Mouse (Mus musculus): ENCODE data around the gene B4galt3.
A peak's percentile ranks its signal among the peaks of the same experiment; 100 is the strongest.
"Not testable (repeated sequence)": the region's sequence is repeated elsewhere in the genome, so short reads cannot be mapped to it uniquely, and the experiment has no call there.

B4galt3 gene

GRCm38 (mm10) chr1:171241952-171242351 lies 28.2 kb upstream of the B4galt3 start:
- DNase-seq, result not testable (repeated sequence)

DNA sequence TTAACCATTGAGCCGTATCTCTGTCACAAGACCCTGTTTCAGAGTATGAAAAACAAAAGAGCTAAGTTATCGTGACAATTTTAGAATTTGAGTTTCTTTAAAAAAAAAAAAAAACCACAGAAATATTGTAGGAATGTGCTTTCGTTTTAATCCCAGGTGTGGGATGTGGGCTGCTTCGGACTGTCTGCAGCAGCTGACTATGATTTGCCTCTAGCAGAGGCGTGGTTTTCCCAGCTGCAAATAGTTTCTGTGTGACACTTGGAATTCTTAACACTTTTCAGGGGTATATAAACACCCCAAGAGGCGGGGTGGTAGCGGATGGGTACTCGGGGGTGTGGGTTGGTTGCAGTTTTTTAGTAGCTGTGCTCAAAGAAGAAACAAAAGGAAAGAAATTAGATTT lies 24.8 kb upstream of the B4galt3 start:
- no peak for DNase-seq

- peak; percentile 99 for DNase-seq
These were observed 23.2 kb upstream of the B4galt3 start for GRCm38 (mm10) chr1:171246709-171247452.

DNA sequence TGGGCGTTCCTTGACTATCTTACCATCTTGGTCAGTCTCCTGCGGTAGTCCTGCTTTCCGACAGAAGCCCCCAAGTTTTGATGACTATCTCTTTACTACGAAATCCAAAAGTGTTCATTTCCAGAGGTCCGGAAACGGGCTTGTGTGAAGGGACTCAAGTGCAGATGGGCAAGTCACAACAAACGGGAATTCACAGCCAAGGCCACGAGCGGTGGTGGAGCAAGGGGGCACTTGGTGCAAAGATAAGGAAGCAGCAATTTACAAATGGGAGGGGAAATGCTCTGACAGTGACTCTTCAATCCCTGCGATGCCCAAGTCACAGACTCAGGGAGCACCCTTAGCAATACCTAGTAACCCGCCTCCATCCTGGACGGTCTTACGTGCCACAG lies 22.7 kb upstream of the B4galt3 start:
- no peak for DNase-seq

GRCm38 (mm10) chr1:171247916-171248315 lies 22.2 kb upstream of the B4galt3 start:
- DNase-seq, result no peak

- DNase-seq, result no peak
These were observed 21.5 kb upstream of the B4galt3 start for GRCm38 (mm10) chr1:171248386-171249226.

- peak; percentile 44 for DNase-seq
These were observed 20.1 kb upstream of the B4galt3 start, which contains the start of gene Adamts4 for GRCm38 (mm10) chr1:171249913-171250600. Adamts4 (plus strand) TSS chr1:171250421.

GRCm38 (mm10) chr1:171250680-171251593 lies 19.2 kb upstream of the B4galt3 start, which contains the start of gene Ndufs2:
Ndufs2 (minus strand) TSS chr1:171251388.
- DNase-seq, result peak; percentile 33

- DNase-seq, result no peak
These were observed 18.4 kb upstream of the B4galt3 start for GRCm38 (mm10) chr1:171251594-171252324.

- no peak for DNase-seq
These were observed 17.7 kb upstream of the B4galt3 start for GRCm38 (mm10) chr1:171252415-171252814.

DNA sequence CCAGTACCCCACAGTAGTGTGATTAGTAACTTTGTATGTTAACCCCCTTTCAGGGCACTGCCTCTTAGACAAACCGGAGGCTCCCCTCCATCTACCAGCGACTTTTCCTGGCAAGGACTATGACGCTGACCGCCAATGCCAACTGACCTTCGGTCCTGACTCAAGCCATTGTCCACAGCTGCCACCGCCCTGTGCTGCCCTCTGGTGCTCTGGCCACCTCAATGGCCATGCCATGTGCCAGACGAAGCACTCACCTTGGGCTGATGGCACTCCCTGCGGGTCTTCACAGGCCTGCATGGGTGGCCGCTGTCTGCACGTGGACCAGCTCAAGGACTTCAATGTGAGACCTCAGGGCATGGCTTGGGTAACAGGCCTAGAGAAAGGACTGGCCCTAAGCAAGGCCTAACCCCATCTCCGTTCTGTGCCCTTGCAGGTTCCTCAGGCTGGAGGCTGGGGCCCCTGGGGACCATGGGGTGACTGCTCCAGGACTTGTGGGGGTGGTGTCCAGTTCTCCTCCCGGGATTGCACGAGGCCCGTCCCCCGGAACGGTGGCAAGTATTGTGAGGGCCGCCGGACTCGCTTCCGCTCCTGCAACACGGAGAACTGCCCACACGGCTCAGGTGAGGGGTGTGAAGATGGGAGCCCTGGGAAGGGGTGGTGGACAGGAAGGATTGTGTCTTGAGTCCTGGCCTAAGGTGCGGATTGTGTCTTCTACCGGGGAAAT lies 13.9 kb upstream of the B4galt3 start:
- no peak for DNase-seq

DNA sequence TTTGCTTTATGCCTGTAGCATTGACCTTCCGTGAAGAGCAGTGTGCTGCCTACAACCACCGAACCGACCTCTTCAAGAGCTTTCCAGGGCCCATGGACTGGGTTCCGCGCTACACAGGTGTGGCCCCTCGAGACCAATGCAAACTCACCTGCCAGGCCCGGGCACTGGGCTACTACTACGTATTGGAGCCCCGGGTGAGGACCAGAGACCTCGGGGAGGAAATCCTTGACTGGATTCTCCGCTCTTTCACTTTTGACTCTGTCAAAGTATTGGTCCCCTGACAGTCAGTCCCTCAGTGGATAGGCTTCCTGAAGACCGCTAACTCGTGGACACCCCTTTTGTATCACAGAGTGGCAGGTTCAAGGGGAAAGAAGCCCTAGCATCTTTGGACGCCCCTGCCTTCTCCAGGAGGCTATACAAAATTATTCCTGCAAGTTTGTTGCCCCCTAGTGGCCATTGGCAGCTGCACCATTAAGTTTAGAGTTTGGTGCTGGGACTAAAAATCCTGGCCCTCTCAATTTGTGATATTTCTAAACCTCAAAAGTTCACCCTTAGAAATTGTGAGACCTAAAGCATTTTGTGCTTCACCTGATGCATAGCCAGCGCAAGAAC lies 13.1 kb upstream of the B4galt3 start:
- peak; percentile 61 for DNase-seq

GRCm38 (mm10) chr1:171257781-171258180 lies 12.3 kb upstream of the B4galt3 start:
- DNase-seq, result no peak

DNA sequence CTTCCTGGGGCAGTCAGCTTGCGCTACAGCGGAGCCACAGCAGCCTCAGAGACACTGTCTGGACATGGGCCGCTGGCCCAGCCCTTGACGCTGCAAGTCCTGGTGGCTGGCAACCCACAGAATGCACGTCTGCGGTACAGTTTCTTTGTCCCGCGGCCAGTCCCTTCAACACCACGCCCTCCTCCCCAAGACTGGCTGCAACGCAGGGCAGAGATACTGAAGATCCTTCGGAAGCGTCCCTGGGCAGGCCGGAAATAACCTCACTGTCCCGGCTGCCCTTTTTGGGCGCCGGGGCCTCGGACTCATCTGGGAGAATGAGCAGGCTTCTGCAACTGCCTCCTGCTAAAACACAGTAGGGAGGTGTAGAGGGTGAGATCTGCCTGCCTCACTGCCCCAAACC lies 11.2 kb upstream of the B4galt3 start:
- no peak for DNase-seq

GRCm38 (mm10) chr1:171260316-171260715 lies 9.8 kb upstream of the B4galt3 start:
- no peak for DNase-seq

DNA sequence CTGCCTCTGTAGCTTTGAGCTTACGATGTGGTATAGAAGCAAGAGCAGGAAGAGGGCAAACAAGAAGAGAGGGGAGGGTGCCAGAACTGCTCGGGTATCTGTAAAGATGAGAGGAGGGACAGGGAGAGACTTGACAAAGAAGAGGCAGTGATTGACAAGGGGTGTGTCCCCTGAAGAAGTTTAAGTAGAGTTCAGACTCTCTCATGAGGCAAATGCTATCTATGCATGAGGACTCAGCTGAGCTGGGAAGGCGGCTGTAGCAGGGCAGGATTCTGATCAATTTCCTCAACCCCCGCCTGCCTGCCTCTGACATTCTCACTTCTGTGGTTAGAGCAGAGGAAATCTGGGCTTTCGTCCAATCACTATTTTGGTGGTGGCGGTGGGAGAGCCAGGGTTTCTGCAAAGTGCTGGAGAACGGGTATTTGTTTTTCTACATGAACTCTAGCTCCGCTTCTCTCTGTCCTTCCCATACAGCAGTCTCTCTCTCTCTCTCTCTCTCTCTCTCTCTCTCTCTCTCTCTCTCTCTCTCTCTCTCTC lies 7.5 kb upstream of the B4galt3 start:
- peak; percentile 58 for DNase-seq

DNA sequence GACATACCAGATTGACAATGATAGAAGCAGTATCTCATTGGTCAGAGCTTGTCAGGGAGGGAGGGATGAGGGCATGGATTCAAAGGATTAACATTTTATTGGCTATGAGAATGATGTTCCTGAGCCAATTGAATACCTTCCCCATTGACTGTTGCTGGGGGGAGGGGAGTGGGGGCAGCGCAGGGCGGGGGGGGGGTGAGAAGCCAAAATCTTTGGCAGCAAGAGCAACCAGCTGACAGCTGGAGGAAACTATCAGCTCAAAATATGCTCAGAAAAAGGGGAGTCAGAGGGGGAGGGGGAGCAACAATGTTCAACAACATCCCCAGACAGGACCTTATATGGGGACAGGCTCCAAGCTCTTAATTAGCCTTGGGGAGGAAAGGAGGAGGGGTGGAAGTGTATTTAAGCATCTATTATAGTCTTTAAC lies 6.9 kb upstream of the B4galt3 start:
- DNase-seq, result no peak

GRCm38 (mm10) chr1:171263666-171264461 lies 6.3 kb upstream of the B4galt3 start:
- DNase-seq, result no peak
